Mouse (Mus musculus): ENCODE results near the gene Hs3st6. TPM values are rescaled to one million over a fixed set of nuclear protein-coding genes. Genes with fewer than 3 reads are reported as not detected.

Hs3st6 gene
- polyA plus RNA-seq, 1 experiment from 2014 or later: 1.1 TPM

- Histone ChIP-seq H3K4me2 (ENCODE audit: low read length) (no peak overlapping the region), H3K36me3 (ENCODE audit: control insufficient read depth, insufficient read depth, low read length) (no peaks in the 10 kb centered on the region), H3K9me3 (ENCODE audit: control insufficient read depth, low read length) (no peaks in the 10 kb centered on the region), H3K4me1 (replicated peaks; ENCODE audit: control insufficient read depth, insufficient read depth, low read length) (no peaks in the 10 kb centered on the region; the same call in 1 of the 2 replicates), H3K27me3 (replicated peaks; ENCODE audit: control insufficient read depth, insufficient read depth, low read length) (peaks cover 15% of the 10 kb centered on the region), H3K4me3 (ENCODE audit: low read depth, low read length) (no peak overlapping the region), H3K27ac (ENCODE audit: low read depth) (no peak overlapping the region), H3K9ac (ENCODE audit: low read length) (no peak overlapping the region)
- WGBS: 46% methylated on average over 3 of the region's 3 CpGs
- ATAC-seq (replicated peaks; ENCODE audit: low FRiP score, low TSS enrichment, low read depth) (no peak), DNase-seq (ENCODE audit: low spot score) (no peak)
These were observed 47.7 kb downstream of the Hs3st6 start for GRCm38 (mm10) chr17:24800524-24800923.

- Histone ChIP-seq H3K4me3 (ENCODE audit: low read depth, low read length) (peak within 1 kb of the TSS; percentile 62), H3K9me3 (ENCODE audit: control insufficient read depth, low read length) (no peaks in the 10 kb centered on the region), H3K4me2 (ENCODE audit: low read length) (peak within 1 kb of the TSS; percentile 88), H3K27ac (ENCODE audit: low read depth) (no peak within 1 kb of the TSS), H3K4me1 (replicated peaks; ENCODE audit: control insufficient read depth, insufficient read depth, low read length) (no peaks in the 10 kb centered on the region; the same call in 1 of the 2 replicates), H3K9ac (ENCODE audit: low read length) (peak within 1 kb of the TSS; percentile 43), H3K36me3 (ENCODE audit: control insufficient read depth, insufficient read depth, low read length) (no peaks in the 10 kb centered on the region), H3K27me3 (replicated peaks; ENCODE audit: control insufficient read depth, insufficient read depth, low read length) (peaks cover 28% of the 10 kb centered on the region)
- ATAC-seq (replicated peaks; ENCODE audit: low FRiP score, low TSS enrichment, low read depth): peak; percentile 85
- peak; percentile 88 for DNase-seq (ENCODE audit: low spot score)
- WGBS: under 1% methylated on average over 69 of the region's 71 CpGs
These were observed 51.5 kb downstream of the Hs3st6 start, which contains the start of gene Meiob for GRCm38 (mm10) chr17:24803952-24804951. Meiob (plus strand) TSS chr17:24804289.

Other genes starting within 250 kb of the Hs3st6 start
- 97.3 and 104 TPM in 2 replicates for gene Traf7, start 225.1 kb upstream of the Hs3st6 start, polyA plus RNA-seq (2014; fragmentation: Nextera tagmentation; extraction: Ambion mirVana)
- 2.6 and 5.7 TPM in 2 replicates for gene Rab26, start 218.8 kb upstream of the Hs3st6 start, polyA plus RNA-seq (2014; fragmentation: Nextera tagmentation; extraction: Ambion mirVana)
- gene Pkd1, start 203.2 kb upstream of the Hs3st6 start, polyA plus RNA-seq (2014; fragmentation: Nextera tagmentation; extraction: Ambion mirVana): 26.8 and 28.4 TPM in 2 replicates
- 55.8 and 59.3 TPM in 2 replicates for gene Tsc2, start 120.4 kb upstream of the Hs3st6 start, polyA plus RNA-seq (2014; fragmentation: Nextera tagmentation; extraction: Ambion mirVana)
- gene Nthl1, start 120.3 kb upstream of the Hs3st6 start, polyA plus RNA-seq (2014; fragmentation: Nextera tagmentation; extraction: Ambion mirVana): 18.6 and 22.9 TPM in 2 replicates
- 51.7 and 58.2 TPM in 2 replicates for gene Slc9a3r2, start 102.7 kb upstream of the Hs3st6 start, polyA plus RNA-seq (2014; fragmentation: Nextera tagmentation; extraction: Ambion mirVana)
- gene Npw, start 94.5 kb upstream of the Hs3st6 start, polyA plus RNA-seq (2014; fragmentation: Nextera tagmentation; extraction: Ambion mirVana): not detected in 2 replicates
- gene Zfp598, start 83.3 kb upstream of the Hs3st6 start, polyA plus RNA-seq (2014; fragmentation: Nextera tagmentation; extraction: Ambion mirVana): 28.0 and 30.6 TPM in 2 replicates
- gene Syngr3, start 63.0 kb upstream of the Hs3st6 start, polyA plus RNA-seq (2014; fragmentation: Nextera tagmentation; extraction: Ambion mirVana): 7.5 and 7.7 TPM in 2 replicates
- gene Gfer, start 56.8 kb upstream of the Hs3st6 start, polyA plus RNA-seq (2014; fragmentation: Nextera tagmentation; extraction: Ambion mirVana): 48.1 and 48.5 TPM in 2 replicates
- 6.4 and 7.2 TPM in 2 replicates for gene Noxo1, start 56.8 kb upstream of the Hs3st6 start, polyA plus RNA-seq (2014; fragmentation: Nextera tagmentation; extraction: Ambion mirVana)
- 86.2 and 90.1 TPM in 2 replicates for gene Tbl3, start 45.3 kb upstream of the Hs3st6 start, polyA plus RNA-seq (2014; fragmentation: Nextera tagmentation; extraction: Ambion mirVana)
- gene Rnf151, start 34.9 kb upstream of the Hs3st6 start, polyA plus RNA-seq (2014; fragmentation: Nextera tagmentation; extraction: Ambion mirVana): 0.15 TPM in 2 replicates
- 1,745 and 1,859 TPM in 2 replicates for gene Rps2, start 34.9 kb upstream of the Hs3st6 start, polyA plus RNA-seq (2014; fragmentation: Nextera tagmentation; extraction: Ambion mirVana)
- 258 and 296 TPM in 2 replicates for gene Ndufb10, start 28.5 kb upstream of the Hs3st6 start, polyA plus RNA-seq (2014; fragmentation: Nextera tagmentation; extraction: Ambion mirVana)
- gene Rpl3l, start 25.2 kb upstream of the Hs3st6 start, polyA plus RNA-seq (2014; fragmentation: Nextera tagmentation; extraction: Ambion mirVana): not detected in 2 replicates
- gene Msrb1, start 16.3 kb upstream of the Hs3st6 start, polyA plus RNA-seq (2014; fragmentation: Nextera tagmentation; extraction: Ambion mirVana): 32.3 and 33.9 TPM in 2 replicates
- gene Meiob, start 51.3 kb downstream of the Hs3st6 start, polyA plus RNA-seq (2014; fragmentation: Nextera tagmentation; extraction: Ambion mirVana): not detected in 2 replicates
- 35.5 and 39.1 TPM in 2 replicates for gene Hagh, start 87.2 kb downstream of the Hs3st6 start, polyA plus RNA-seq (2014; fragmentation: Nextera tagmentation; extraction: Ambion mirVana)
- gene Fahd1, start 97.4 kb downstream of the Hs3st6 start, polyA plus RNA-seq (2014; fragmentation: Nextera tagmentation; extraction: Ambion mirVana): 30.4 and 33.9 TPM in 2 replicates
- gene Igfals, start 113.0 kb downstream of the Hs3st6 start, polyA plus RNA-seq (2014; fragmentation: Nextera tagmentation; extraction: Ambion mirVana): 0.63 and 0.84 TPM in 2 replicates
- 58.8 and 61.9 TPM in 2 replicates for gene Nubp2, start 133.4 kb downstream of the Hs3st6 start, polyA plus RNA-seq (2014; fragmentation: Nextera tagmentation; extraction: Ambion mirVana)
- 36.3 and 37.0 TPM in 2 replicates for gene Spsb3, start 133.7 kb downstream of the Hs3st6 start, polyA plus RNA-seq (2014; fragmentation: Nextera tagmentation; extraction: Ambion mirVana)
- 21.6 and 24.1 TPM in 2 replicates for gene Eme2, start 142.1 kb downstream of the Hs3st6 start, polyA plus RNA-seq (2014; fragmentation: Nextera tagmentation; extraction: Ambion mirVana)
- 100 and 110 TPM in 2 replicates for gene Mrps34, start 142.1 kb downstream of the Hs3st6 start, polyA plus RNA-seq (2014; fragmentation: Nextera tagmentation; extraction: Ambion mirVana)
- 86.4 and 90.7 TPM in 2 replicates for gene Nme3, start 143.5 kb downstream of the Hs3st6 start, polyA plus RNA-seq (2014; fragmentation: Nextera tagmentation; extraction: Ambion mirVana)
- gene Mapk8ip3, start 184.0 kb downstream of the Hs3st6 start, polyA plus RNA-seq (2014; fragmentation: Nextera tagmentation; extraction: Ambion mirVana): 36.0 and 40.7 TPM in 2 replicates
- gene Jpt2, start 207.7 kb downstream of the Hs3st6 start, polyA plus RNA-seq (2014; fragmentation: Nextera tagmentation; extraction: Ambion mirVana): 125 and 143 TPM in 2 replicates

Data from intestine, embryonic 14.5 days (tissue).